Mouse (Mus musculus) heart, postnatal 14 days (tissue): ENCODE measurements at regions not wholly inside any gene's neighbourhood (a gene's known extent, or its start where the extent isn't known, plus 50 kb on each side); places are given as distances from the start of the nearest gene placed in this dataset.

Experiments used
- DNase-seq, 2 experiments: peaks; one replicate each; pipeline ENCODE4 v3.0.0; 2021 to 2022
- intact Hi-C: fragments of 180-260 bp; cut with DNase I; formaldehyde crosslinking; loops from one replicate; pipeline ENCODE4 v1.15.1; 2025

- DNase-seq = no peak
- intact Hi-C loops = no loop called here
These were observed 81.9 kb downstream of the Edem1 start for GRCm38 (mm10) chr6:108910330-108910729.

- intact Hi-C loops = no loop called here
- no peak for DNase-seq
These were observed 84.1 kb downstream of the Edem1 start for GRCm38 (mm10) chr6:108912539-108912938.

- intact Hi-C loops = no loop called here
- no peak for DNase-seq
These were observed 91.0 kb downstream of the Edem1 start for GRCm38 (mm10) chr6:108919372-108919913.

- DNase-seq = no peak
- intact Hi-C loops = no loop called here
These were observed 92.7 kb downstream of the Edem1 start for GRCm38 (mm10) chr6:108921181-108921580.

GRCm38 (mm10) chr6:108922564-108922963 lies 94.1 kb downstream of the Edem1 start:
- DNase-seq = no peak
- intact Hi-C loops = no loop called here

- intact Hi-C loops = no loop called here
- DNase-seq = no peak
These were observed 100.5 kb downstream of the Edem1 start for GRCm38 (mm10) chr6:108928981-108929380.

GRCm38 (mm10) chr6:108938646-108939045 lies 110.2 kb downstream of the Edem1 start:
- intact Hi-C loops = no loop called here
- no peak for DNase-seq

GRCm38 (mm10) chr6:108942288-108942687 lies 113.8 kb downstream of the Edem1 start:
- intact Hi-C loops = no loop called here
- no peak for DNase-seq

GRCm38 (mm10) chr6:108952389-108952788 lies 123.9 kb downstream of the Edem1 start:
- intact Hi-C loops = no loop called here
- no peak for DNase-seq

GRCm38 (mm10) chr6:108962810-108963209 lies 134.4 kb downstream of the Edem1 start:
- DNase-seq = no peak
- intact Hi-C loops = no loop called here

GRCm38 (mm10) chr6:108963295-108963694 lies 134.9 kb downstream of the Edem1 start:
- intact Hi-C loops = no loop called here
- DNase-seq = peak; percentile 51 to 70

- intact Hi-C loops = no loop called here
- DNase-seq = no peak
These were observed 141.2 kb downstream of the Edem1 start for GRCm38 (mm10) chr6:108969477-108970176.

GRCm38 (mm10) chr6:108971415-108972089 lies 143.1 kb downstream of the Edem1 start:
- intact Hi-C loops = no loop called here
- no peak for DNase-seq

GRCm38 (mm10) chr6:108973701-108974100 lies 145.3 kb downstream of the Edem1 start:
- intact Hi-C loops = no loop called here

GRCm38 (mm10) chr6:108989506-108989905 lies 161.1 kb downstream of the Edem1 start:
- intact Hi-C loops = no loop called here

More at GRCm38 (mm10) chr6:108973701-108974100, 145.3 kb downstream of the Edem1 start:
- DNase-seq = no peak

GRCm38 (mm10) chr6:108993743-108994142 lies 165.3 kb downstream of the Edem1 start:
- DNase-seq = no peak
- intact Hi-C loops = no loop called here

More at GRCm38 (mm10) chr6:108989506-108989905, 161.1 kb downstream of the Edem1 start:
- peak; percentile 40 to 59 for DNase-seq

GRCm38 (mm10) chr6:109004443-109004842 lies 176.0 kb downstream of the Edem1 start:
- intact Hi-C loops = no loop called here
- no peak for DNase-seq

GRCm38 (mm10) chr6:109009364-109009763 lies 180.9 kb downstream of the Edem1 start:
- intact Hi-C loops = no loop called here
- DNase-seq = no peak

GRCm38 (mm10) chr6:109009793-109010192 lies 181.4 kb downstream of the Edem1 start:
- no peak for DNase-seq
- intact Hi-C loops = no loop called here

- DNase-seq = no peak
- intact Hi-C loops = no loop called here
These were observed 191.3 kb downstream of the Edem1 start for GRCm38 (mm10) chr6:109019731-109020130.
